28 mouse cellular contexts compared by ENCODE assay signal in genomic region chr5:147392667-147393213, GRCm38 (mm10). TPM values are rescaled to one million over a fixed set of nuclear protein-coding genes. Genes with fewer than 3 reads are reported as not detected.
DNase-seq lines count a peak whose midpoint lies in the region; ATAC-seq and TF ChIP-seq lines count a peak whose summit lies in the region.
"Had no signal": no experiment of that assay in that cellular context is flagged by ENCODE, and none has a peak within 500 bp of the region (broad histone marks: within the 10 kb centered on the region; RNA-seq: fewer than 3 reads in every experiment).

No protein-coding gene starts in this region.

- H3K4me1 ChIP-seq in thymus, adult 2 months (replicated peaks; ENCODE audit: control insufficient read depth, insufficient read depth, low read length) = peaks cover 3% of the 10 kb centered on the region
- H3K4me1 ChIP-seq: embryonic facial prominence, embryonic 15.5 days; heart, embryonic 15.5 days; limb, embryonic 12.5 days; midbrain, embryonic 13.5 days; neural tube, embryonic 12.5 days had no signal

- DNase-seq in left cerebral cortex, postnatal 25 days (ENCODE audit: low spot score in 2 of 2) = peak; percentile 16 to 36
- no peak for DNase-seq in left cerebral cortex, adult 11 months (ENCODE audit: low spot score)
- peak; percentile 8 for DNase-seq in thymus, postnatal 0 days (ENCODE audit: low spot score)
- no peak for DNase-seq in thymus, adult 2 months
- peak; percentile 49 for DNase-seq in splenic B cell, adult 2 months (ENCODE audit: low read depth, low spot score)
- DNase-seq in cerebellum, postnatal 10 days = no peak
- DNase-seq in cerebellum, adult 9-11 months = no peak
- DNase-seq: adrenal gland, postnatal 10 days; cerebellum, adult 11 months; cerebellum, postnatal 36 days; gastrocnemius, postnatal 14 days; heart, adult 2 months; heart, postnatal 36 days; kidney, adult 18-20 months; lung, embryonic 14.5 days; retina, postnatal 1 day; thymus, adult 18-20 months had no signal

- H3K4me3 ChIP-seq in thymus, adult 2 months (ENCODE audit: control insufficient read depth, insufficient read depth, low read length) = no peak overlapping the region
- H3K4me3 ChIP-seq: embryonic facial prominence, embryonic 15.5 days; heart, adult 2 months; heart, embryonic 15.5 days; limb, embryonic 12.5 days; liver, embryonic 12.5 days; megakaryocyte, embryonic 14.5 days; midbrain, embryonic 13.5 days; neural tube, embryonic 12.5 days had no signal

- intact Hi-C loops in left cerebral cortex, postnatal 25 days (cut with DNase I) = no loop called here

- 19% methylated on average over 12 of the region's 12 CpGs for WGBS in thymus, adult 2 months

- TF ChIP-seq CTCF in thymus, adult 2 months (IDR thresholded peaks at IDR 0.05; ENCODE audit: borderline replicate concordance, control insufficient read depth, extremely low read depth, insufficient read depth, low read length, poor library complexity) = no peak

- H3K27ac ChIP-seq in thymus, adult 2 months (ENCODE audit: control insufficient read depth, insufficient read depth, low read length) = no peak overlapping the region
- H3K27ac ChIP-seq: embryonic facial prominence, embryonic 15.5 days; heart, adult 2 months; heart, embryonic 15.5 days; hindbrain, embryonic 14.5 days; limb, embryonic 12.5 days; liver, embryonic 12.5 days; midbrain, embryonic 13.5 days; neural tube, embryonic 12.5 days had no signal

- no peaks in the 10 kb centered on the region for H3K36me3 ChIP-seq in thymus, adult 2 months (ENCODE audit: control insufficient read depth, insufficient read depth, low read length)
- H3K36me3 ChIP-seq in splenic B cell, adult 2 months (ENCODE audit: control insufficient read depth, insufficient read depth, low read length, poor library complexity, severe bottlenecking) = no peaks in the 10 kb centered on the region
- H3K36me3 ChIP-seq: embryonic facial prominence, embryonic 15.5 days; heart, embryonic 15.5 days; limb, embryonic 12.5 days; liver, embryonic 12.5 days; midbrain, embryonic 13.5 days; neural tube, embryonic 12.5 days had no signal

- TF ChIP-seq POLR2A in thymus, adult 2 months (IDR thresholded peaks at IDR 0.05; ENCODE audit: control insufficient read depth, extremely low read depth, insufficient read depth, low read length, poor library complexity) = no peak

- H3K27me3 ChIP-seq in thymus, adult 2 months (ENCODE audit: control insufficient read depth, insufficient read depth, low read length) = no peaks in the 10 kb centered on the region
- no peaks in the 10 kb centered on the region for H3K27me3 ChIP-seq in splenic B cell, adult 2 months (ENCODE audit: control insufficient read depth, insufficient read depth, low read length, poor library complexity, severe bottlenecking)

- ATAC-seq in granulocyte monocyte progenitor cell, adult 5-6 weeks (replicated peaks; ENCODE audit: poor library complexity, severe bottlenecking) = peak; percentile 67
- ATAC-seq: forebrain, embryonic 14.5 days; inflammation-experienced regulatory T-cells, adult 6 months; liver, embryonic 12.5 days; midbrain, embryonic 13.5 days had no signal

RNA-seq across cellular contexts. Expression of gene Flt3, which starts 7.5 kb away (rescaled TPM):
- 1 to 10 TPM; 4.7 to 5.3 TPM for total RNA-seq in left cerebral cortex, postnatal 25 days (2021)
- 2.6 and 3.1 TPM in 2 replicates for polyA plus RNA-seq in thymus, postnatal 0 days (2015; fragmentation: Nextera tagmentation; extraction: Ambion mirVana)
- polyA plus RNA-seq in thymus, adult 2 months (2012; rRNA removed) = 5.3 and 5.8 TPM in 2 replicates
- total RNA-seq in granulocyte monocyte progenitor cell, adult 5-6 weeks (2014; fragmentation: Nextera tagmentation) = 5.3 and 12.4 TPM in 2 replicates
- 4.7 and 7.3 TPM in 2 replicates for total RNA-seq in granulocyte monocyte progenitor cell, adult 5-6 weeks (2017)
- total RNA-seq: gastrocnemius, postnatal 14 days had no signal

RNA-seq across cellular contexts. Expression of gene Pan3, which starts 37.2 kb away (rescaled TPM):
- 10 to 100 TPM; 78.8 to 84.1 TPM for total RNA-seq in left cerebral cortex, postnatal 25 days (2021)
- polyA plus RNA-seq in thymus, postnatal 0 days (2015; fragmentation: Nextera tagmentation; extraction: Ambion mirVana) = 139 and 191 TPM in 2 replicates
- 124 and 152 TPM in 2 replicates for polyA plus RNA-seq in thymus, adult 2 months (2012; rRNA removed)
- 209 and 282 TPM in 2 replicates for total RNA-seq in granulocyte monocyte progenitor cell, adult 5-6 weeks (2014; fragmentation: Nextera tagmentation)
- total RNA-seq in granulocyte monocyte progenitor cell, adult 5-6 weeks (2017) = 147 and 198 TPM in 2 replicates

Comparison
In these comparisons a context has a peak if more than half of its experiments do, and no peak if none do; other contexts are left out.
1. DNase-seq: peak in left cerebral cortex, postnatal 25 days (2 of 2), thymus, postnatal 0 days (single experiment) and splenic B cell, adult 2 months (single experiment); none in left cerebral cortex, adult 11 months (single experiment), thymus, adult 2 months (single experiment), cerebellum, postnatal 10 days (0 of 2) and cerebellum, adult 9-11 months (single experiment).